Mouse (Mus musculus): ENCODE results near the gene Slc6a5. TPM values are rescaled to one million over a fixed set of nuclear protein-coding genes. Genes with fewer than 3 reads are reported as not detected.
A peak's percentile ranks its signal among the peaks of the same experiment; 100 is the strongest.

The Slc6a5 gene
- polyA plus RNA-seq (2016; fragmentation: Nextera tagmentation; extraction: Ambion mirVana) = not detected in 2 replicates

- Histone ChIP-seq H3K36me3 (replicated peaks) (no peaks in the 10 kb centered on the region), H3K27ac (no peak within 1 kb of the TSS), H3K27me3 (peaks cover 98% of the 10 kb centered on the region), H3K4me3 (replicated peaks) (peak within 1 kb of the TSS; percentile 10; the same call in 1 of the 2 replicates), H3K4me2 (no peak within 1 kb of the TSS), H3K9me3 (no peaks in the 10 kb centered on the region), H3K4me1 (peaks cover 29% of the 10 kb centered on the region), H3K9ac (no peak within 1 kb of the TSS)
- ATAC-seq (ENCODE audit: low FRiP score) = no peak
- under 1% methylated on average over 15 of the region's 15 CpGs for WGBS
Measured at GRCm38 (mm10) chr7:49909850-49910249, at the start of gene Slc6a5. TSS of gene Slc6a5 (plus strand) at chr7:49910146.

DNA sequence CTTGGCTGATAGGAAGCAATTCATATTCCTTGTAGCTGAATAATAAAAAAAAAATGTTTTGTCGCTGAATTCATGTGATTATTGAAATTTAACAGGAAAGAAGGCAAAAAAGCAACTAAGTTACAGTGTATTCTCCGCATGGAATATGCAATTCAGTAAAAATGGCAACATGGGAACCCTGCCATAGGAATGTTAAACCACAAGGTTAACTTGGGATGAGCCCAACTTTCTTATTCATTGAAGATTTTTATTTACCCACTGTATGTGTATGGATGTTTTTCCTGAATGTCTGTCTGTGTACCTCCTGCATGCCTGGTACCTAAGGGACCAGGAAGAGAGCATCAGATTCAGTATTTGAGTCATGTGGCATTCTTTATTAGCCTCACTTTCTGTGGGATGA is 48.8 kb upstream of the Slc6a5 start:
- no peaks in the 10 kb centered on the region for H3K9me3 ChIP-seq
- H3K36me3 ChIP-seq (replicated peaks) = peaks cover 10% of the 10 kb centered on the region; the same call in 1 of the 2 replicates
- H3K9ac ChIP-seq = no peak overlapping the region
- no peak overlapping the region for H3K4me3 ChIP-seq (replicated peaks)
- H3K4me2 ChIP-seq = no peak overlapping the region
- ATAC-seq (ENCODE audit: low FRiP score) = no peak
- no peaks in the 10 kb centered on the region for H3K27me3 ChIP-seq
- 94% methylated on average over 2 of the region's 2 CpGs for WGBS
- H3K27ac ChIP-seq = no peak overlapping the region
- H3K4me1 ChIP-seq = peaks cover 5% of the 10 kb centered on the region; the same call in 1 of the 2 replicates

GRCm38 (mm10) chr7:49863753-49864152 is 46.2 kb upstream of the Slc6a5 start:
- Histone ChIP-seq H3K36me3 (replicated peaks) (peaks cover 8% of the 10 kb centered on the region; the same call in 1 of the 2 replicates), H3K4me3 (replicated peaks) (no peak overlapping the region), H3K9ac (no peak overlapping the region), H3K27ac (no peak overlapping the region), H3K4me2 (no peak overlapping the region), H3K4me1 (peaks cover 5% of the 10 kb centered on the region; the same call in 1 of the 2 replicates), H3K9me3 (no peaks in the 10 kb centered on the region), H3K27me3 (no peaks in the 10 kb centered on the region)
- ATAC-seq (ENCODE audit: low FRiP score) = peak; percentile 53; the same call in 1 of the 2 replicates
- WGBS = 37% methylated on average over 3 of the region's 3 CpGs

DNA sequence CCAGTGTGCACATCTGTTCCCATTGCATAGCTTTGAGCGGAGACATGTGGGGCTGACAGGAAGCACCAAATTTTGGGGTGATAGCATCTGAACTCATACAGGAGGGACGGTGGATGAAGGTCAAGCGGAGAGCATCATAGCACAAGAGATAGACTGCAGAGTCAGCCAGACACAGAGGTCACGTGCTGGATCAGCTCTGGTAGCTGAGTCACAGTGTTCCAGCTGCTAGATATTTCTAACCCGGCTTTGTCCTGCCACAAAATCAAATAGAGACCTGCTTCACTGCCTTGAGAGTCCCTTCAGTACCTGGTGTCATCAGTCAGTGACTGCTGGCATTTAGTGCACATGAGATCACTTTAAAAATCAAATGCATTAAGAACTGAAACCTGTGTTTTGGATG is 40.3 kb upstream of the Slc6a5 start:
- Histone ChIP-seq H3K4me3 (replicated peaks) (no peak overlapping the region), H3K27me3 (no peaks in the 10 kb centered on the region), H3K9me3 (no peaks in the 10 kb centered on the region), H3K4me1 (no peaks in the 10 kb centered on the region), H3K4me2 (no peak overlapping the region), H3K36me3 (replicated peaks) (no peaks in the 10 kb centered on the region), H3K27ac (no peak overlapping the region), H3K9ac (no peak overlapping the region)
- 83% methylated on average over 5 of the region's 5 CpGs for WGBS
- no peak for ATAC-seq (ENCODE audit: low FRiP score)

GRCm38 (mm10) chr7:49870276-49870675 is 39.7 kb upstream of the Slc6a5 start:
- ATAC-seq (ENCODE audit: low FRiP score) = no peak
- H3K4me1 ChIP-seq = no peaks in the 10 kb centered on the region
- no peak overlapping the region for H3K4me3 ChIP-seq (replicated peaks)
- WGBS = 69% methylated on average over 3 of the region's 3 CpGs
- no peak overlapping the region for H3K4me2 ChIP-seq
- no peaks in the 10 kb centered on the region for H3K9me3 ChIP-seq
- H3K27ac ChIP-seq = no peak overlapping the region
- no peaks in the 10 kb centered on the region for H3K36me3 ChIP-seq (replicated peaks)
- H3K27me3 ChIP-seq = no peaks in the 10 kb centered on the region
- no peak overlapping the region for H3K9ac ChIP-seq

- peaks cover 22% of the 10 kb centered on the region for H3K27me3 ChIP-seq
Measured at GRCm38 (mm10) chr7:49877307-49877706, 32.6 kb upstream of the Slc6a5 start.

DNA sequence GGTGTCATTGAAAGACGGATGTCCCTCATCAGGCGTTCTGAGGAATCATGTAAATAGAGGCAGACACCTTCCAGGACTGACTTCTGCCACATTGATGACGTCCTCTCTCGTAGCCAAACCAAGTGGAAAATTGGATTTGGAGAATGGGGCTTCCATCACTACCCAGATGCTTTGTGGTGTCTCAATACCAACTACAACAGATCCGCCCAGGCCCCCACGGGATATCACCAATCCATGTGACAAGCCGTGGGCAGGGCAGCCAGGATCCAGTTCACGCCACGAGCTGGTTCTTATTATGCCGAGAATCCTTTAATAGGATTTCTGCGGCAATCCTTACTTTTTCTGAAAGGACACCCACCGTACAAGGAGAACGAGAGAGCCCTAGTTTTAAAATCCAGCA is 30.9 kb upstream of the Slc6a5 start:
- no peak overlapping the region for H3K4me3 ChIP-seq (replicated peaks)
- no peak overlapping the region for H3K27ac ChIP-seq
- H3K9ac ChIP-seq = no peak overlapping the region
- peaks cover 22% of the 10 kb centered on the region for H3K27me3 ChIP-seq
- no peak for ATAC-seq (ENCODE audit: low FRiP score)
- 14% methylated on average over 13 of the region's 13 CpGs for WGBS
- no peaks in the 10 kb centered on the region for H3K36me3 ChIP-seq (replicated peaks)
- no peaks in the 10 kb centered on the region for H3K9me3 ChIP-seq
- H3K4me2 ChIP-seq = peak overlapping the region; percentile 19; the same call in 1 of the 2 replicates
- peaks cover 22% of the 10 kb centered on the region for H3K4me1 ChIP-seq

More at GRCm38 (mm10) chr7:49877307-49877706, 32.6 kb upstream of the Slc6a5 start:
- H3K9ac ChIP-seq = no peak overlapping the region
- WGBS = 80% methylated on average over 5 of the region's 5 CpGs
- no peaks in the 10 kb centered on the region for H3K36me3 ChIP-seq (replicated peaks)
- no peak overlapping the region for H3K4me3 ChIP-seq (replicated peaks)
- no peak overlapping the region for H3K27ac ChIP-seq
- H3K4me2 ChIP-seq = no peak overlapping the region
- ATAC-seq (ENCODE audit: low FRiP score) = no peak
- H3K4me1 ChIP-seq = peaks cover 13% of the 10 kb centered on the region
- H3K9me3 ChIP-seq = no peaks in the 10 kb centered on the region

GRCm38 (mm10) chr7:49879998-49880707 is 29.8 kb upstream of the Slc6a5 start:
- WGBS = 77% methylated on average over 8 of the region's 8 CpGs
- no peak overlapping the region for H3K4me3 ChIP-seq (replicated peaks)
- H3K4me1 ChIP-seq = peaks cover 22% of the 10 kb centered on the region
- H3K9me3 ChIP-seq = no peaks in the 10 kb centered on the region
- no peak overlapping the region for H3K27ac ChIP-seq
- ATAC-seq (ENCODE audit: low FRiP score) = no peak
- no peaks in the 10 kb centered on the region for H3K36me3 ChIP-seq (replicated peaks)
- no peak overlapping the region for H3K4me2 ChIP-seq
- no peak overlapping the region for H3K9ac ChIP-seq
- peaks cover 28% of the 10 kb centered on the region for H3K27me3 ChIP-seq

- peaks cover 29% of the 10 kb centered on the region for H3K27me3 ChIP-seq
- H3K36me3 ChIP-seq (replicated peaks) = no peaks in the 10 kb centered on the region
- no peaks in the 10 kb centered on the region for H3K9me3 ChIP-seq
- no peak overlapping the region for H3K9ac ChIP-seq
- peaks cover 22% of the 10 kb centered on the region for H3K4me1 ChIP-seq
- whole genome bisulfite sequencing = 40% methylated on average over 4 of the region's 4 CpGs
- no peak for ATAC-seq (ENCODE audit: low FRiP score)
- no peak overlapping the region for H3K27ac ChIP-seq
- H3K4me2 ChIP-seq = no peak overlapping the region
- H3K4me3 ChIP-seq (replicated peaks) = no peak overlapping the region
Measured at GRCm38 (mm10) chr7:49882288-49882687, 27.7 kb upstream of the Slc6a5 start.

GRCm38 (mm10) chr7:49882694-49883389 is 27.1 kb upstream of the Slc6a5 start:
- Histone ChIP-seq H3K9me3 (no peaks in the 10 kb centered on the region), H3K27me3 (peaks cover 25% of the 10 kb centered on the region), H3K27ac (0 out of 2 replicates have a peak overlapping the region, but pooled peaks have one; percentile 38), H3K36me3 (replicated peaks) (no peaks in the 10 kb centered on the region), H3K4me2 (0 out of 2 replicates have a peak overlapping the region, but pooled peaks have one; percentile 17), H3K4me3 (replicated peaks) (no peak overlapping the region), H3K4me1 (peaks cover 22% of the 10 kb centered on the region), H3K9ac (no peak overlapping the region; the same call in 1 of the 2 replicates)
- ATAC-seq (ENCODE audit: low FRiP score) = no peak
- WGBS = 22% methylated on average over 16 of the region's 16 CpGs

GRCm38 (mm10) chr7:49887776-49888390 is 22.1 kb upstream of the Slc6a5 start:
- Histone ChIP-seq H3K9me3 (no peaks in the 10 kb centered on the region), H3K27me3 (peaks cover 9% of the 10 kb centered on the region; the same call in 1 of the 2 replicates), H3K4me3 (replicated peaks) (no peak overlapping the region), H3K9ac (no peak overlapping the region), H3K27ac (no peak overlapping the region), H3K36me3 (replicated peaks) (no peaks in the 10 kb centered on the region), H3K4me2 (no peak overlapping the region), H3K4me1 (peaks cover 4% of the 10 kb centered on the region)
- ATAC-seq (ENCODE audit: low FRiP score) = no peak
- WGBS = 83% methylated on average over 2 of the region's 2 CpGs

- Histone ChIP-seq H3K4me1 (no peaks in the 10 kb centered on the region), H3K36me3 (replicated peaks) (no peaks in the 10 kb centered on the region), H3K27ac (no peak overlapping the region), H3K4me2 (no peak overlapping the region), H3K9ac (no peak overlapping the region), H3K4me3 (replicated peaks) (no peak overlapping the region), H3K9me3 (no peaks in the 10 kb centered on the region), H3K27me3 (no peaks in the 10 kb centered on the region)
- WGBS = 79% methylated on average over 2 of the region's 2 CpGs
- no peak for ATAC-seq (ENCODE audit: low FRiP score)
Measured at GRCm38 (mm10) chr7:49894786-49895185, 15.2 kb upstream of the Slc6a5 start.

Data from forebrain, embryonic 12.5 days (tissue).